Comparison of ENCODE assay signal across 7 mouse cellular contexts in the genomic region with DNA sequence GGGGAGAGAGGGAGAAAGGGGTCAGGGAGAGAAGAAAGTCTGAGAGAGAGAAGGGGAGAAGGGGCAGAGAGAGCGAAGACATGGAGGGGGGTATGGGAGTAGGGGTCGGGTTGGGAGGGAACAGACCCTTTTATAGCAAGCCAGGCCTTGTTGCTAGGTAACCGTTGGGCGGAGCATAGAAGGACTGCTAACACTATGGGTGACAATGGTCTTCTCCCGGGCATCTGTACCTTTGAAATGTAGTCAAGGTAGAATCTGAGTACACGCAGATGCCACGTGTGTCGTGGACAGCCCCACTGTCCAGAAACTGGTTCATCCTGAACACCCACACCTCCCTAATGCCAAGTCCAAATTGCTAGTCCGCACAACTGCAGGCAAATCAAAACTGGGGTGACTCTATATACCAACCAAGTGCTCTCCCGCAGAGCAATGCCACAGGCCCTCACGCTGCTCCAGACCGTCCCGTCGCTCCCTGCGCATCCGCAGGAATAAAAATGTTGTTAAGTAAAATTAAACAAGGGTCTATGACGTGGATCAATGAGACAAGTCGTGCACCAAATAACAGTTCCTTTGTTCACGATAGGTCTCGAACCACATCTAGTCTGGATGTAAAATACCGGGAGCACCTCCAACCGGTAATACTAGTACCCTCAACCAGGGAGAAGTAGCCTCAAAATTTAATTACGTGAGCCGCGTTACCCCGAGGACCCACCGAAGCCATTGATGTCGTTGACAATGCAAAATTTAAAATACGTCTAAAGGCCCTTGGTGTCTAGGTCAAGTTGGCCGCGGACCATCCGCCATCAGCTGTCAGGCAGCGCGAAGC. TPM values are rescaled to one million over a fixed set of nuclear protein-coding genes. Genes with fewer than 3 reads are reported as not detected.
DNase-seq lines count a peak whose midpoint lies in the region; ATAC-seq and TF ChIP-seq lines count a peak whose summit lies in the region.

No protein-coding gene starts in this region.

- WGBS in heart, embryonic 14.5 days = 7% methylated on average over 34 of the region's 34 CpGs
- 9% methylated on average over 34 of the region's 34 CpGs for WGBS in liver, embryonic 11.5 days

- H3K4me2 ChIP-seq in heart, embryonic 14.5 days (ENCODE audit: low read length) = peak overlapping the region; percentile 96
- peak overlapping the region; percentile 97 for H3K4me2 ChIP-seq in liver, embryonic 11.5 days

- no peak for TF ChIP-seq POLR2A in testis, adult 2 months (IDR thresholded peaks at IDR 0.05; ENCODE audit: control insufficient read depth, low read depth, low read length)

- H3K9me3 ChIP-seq in heart, embryonic 14.5 days (ENCODE audit: control insufficient read depth, low read length) = no peaks in the 10 kb centered on the region
- no peaks in the 10 kb centered on the region for H3K9me3 ChIP-seq in liver, embryonic 11.5 days (ENCODE audit: control insufficient read depth, low read length)

- H3K36me3 ChIP-seq in testis, adult 2 months (ENCODE audit: control insufficient read depth, insufficient read depth, low read length) = no peaks in the 10 kb centered on the region
- peaks cover 23% of the 10 kb centered on the region for H3K36me3 ChIP-seq in heart, embryonic 14.5 days (ENCODE audit: control insufficient read depth, insufficient read depth, low read length)
- peaks cover 3% of the 10 kb centered on the region; the same call in 1 of the 2 replicates for H3K36me3 ChIP-seq in liver, embryonic 11.5 days (ENCODE audit: control insufficient read depth, insufficient read depth, low read length)

- H3K4me3 ChIP-seq in testis, adult 2 months (ENCODE audit: control insufficient read depth, low read depth, low read length) = peak overlapping the region; percentile 99
- H3K4me3 ChIP-seq in heart, embryonic 14.5 days (ENCODE audit: control insufficient read depth in 1 of 2, insufficient read depth in 1 of 2, low read depth in 1 of 2, low read length in 2 of 2) = peak overlapping the region; percentile 79 to 90
- H3K4me3 ChIP-seq in liver, embryonic 11.5 days (ENCODE audit: low read depth, low read length) = peak overlapping the region; percentile 85

- H3K9ac ChIP-seq in heart, embryonic 14.5 days (ENCODE audit: low read length) = peak overlapping the region; percentile 81
- peak overlapping the region; percentile 90 for H3K9ac ChIP-seq in liver, embryonic 11.5 days (ENCODE audit: low read depth, low read length)

- ATAC-seq in heart, embryonic 14.5 days (ENCODE audit: insufficient number of reproducible peaks, insufficient read depth, low FRiP score, low read depth) = peak; percentile 20; the same call in 1 of the 2 replicates
- peak; percentile 45 for ATAC-seq in liver, embryonic 11.5 days (replicated peaks; ENCODE audit: low FRiP score)

- H3K27me3 ChIP-seq in testis, adult 2 months (ENCODE audit: control insufficient read depth, insufficient read depth, low read length) = no peaks in the 10 kb centered on the region
- no peaks in the 10 kb centered on the region for H3K27me3 ChIP-seq in heart, embryonic 14.5 days (ENCODE audit: control insufficient read depth, insufficient read depth, low read length)
- no peaks in the 10 kb centered on the region for H3K27me3 ChIP-seq in liver, embryonic 11.5 days (replicated peaks; ENCODE audit: control insufficient read depth, insufficient read depth, low read length)

- no peak for TF ChIP-seq CTCF in testis, adult 2 months (IDR thresholded peaks at IDR 0.05; ENCODE audit: control insufficient read depth, insufficient read depth, insufficient replicate concordance, low read depth, low read length)

- peak overlapping the region; percentile 97 for H3K27ac ChIP-seq in testis, adult 2 months (ENCODE audit: control insufficient read depth, insufficient read depth, low read depth, low read length)
- H3K27ac ChIP-seq in heart, embryonic 14.5 days (replicated peaks in 1 of 2; ENCODE audit: control insufficient read depth in 1 of 2, insufficient read depth in 1 of 2, low read depth in 2 of 2, low read length in 2 of 2) = peak overlapping the region; percentile 95; a peak in 3 of 4 replicates
- H3K27ac ChIP-seq in liver, embryonic 11.5 days (ENCODE audit: low read depth, low read length) = peak overlapping the region; percentile 95

- DNase-seq in testis, postnatal 14 days (ENCODE audit: low spot score) = no peak
- peak; percentile 24 for DNase-seq in c-Kit-negative CD71-positive TER-119-positive erythroid progenitor cells, embryonic 14.5 days (ENCODE audit: low read depth, low spot score)
- DNase-seq in liver, embryonic 11.5 days (ENCODE audit: low spot score) = no peak
- peak; percentile 19 for DNase-seq in neural tube, embryonic 10.5 days (ENCODE audit: extremely low spot score, low spot score)
- DNase-seq in urinary bladder, adult 2 months (ENCODE audit: low spot score) = no peak

- H3K4me1 ChIP-seq in testis, adult 2 months (ENCODE audit: control insufficient read depth, insufficient read depth, low read length) = peaks cover 11% of the 10 kb centered on the region
- H3K4me1 ChIP-seq in heart, embryonic 14.5 days (ENCODE audit: control insufficient read depth in 2 of 2, insufficient read depth in 2 of 2, low read length in 2 of 2) = peaks cover 9 to 15% of the 10 kb centered on the region in 2 experiments
- H3K4me1 ChIP-seq in liver, embryonic 11.5 days (replicated peaks; ENCODE audit: control insufficient read depth, insufficient read depth, low read length) = peaks cover 19% of the 10 kb centered on the region

RNA-seq across cellular contexts. Expression of a gene that starts 0.6 kb away (rescaled TPM):
- 29.5 and 30.4 TPM in 2 replicates for polyA plus RNA-seq in testis, adult 2 months (2012; rRNA removed)
- 27.0 and 29.9 TPM in 2 replicates for polyA plus RNA-seq in heart, embryonic 14.5 days (2014; fragmentation: Nextera tagmentation; extraction: Ambion mirVana)
- polyA plus RNA-seq in liver, embryonic 11.5 days (2014; fragmentation: Nextera tagmentation; extraction: Ambion mirVana) = 42.2 and 43.0 TPM in 2 replicates
- 22.3 and 23.5 TPM in 2 replicates for polyA plus RNA-seq in urinary bladder, adult 2 months (2012; rRNA removed)

RNA-seq across cellular contexts. Expression of a gene that starts 38.1 kb away (rescaled TPM):
- polyA plus RNA-seq in testis, adult 2 months (2012; rRNA removed) = 51.9 and 52.5 TPM in 2 replicates
- 1.0 and 1.1 TPM in 2 replicates for polyA plus RNA-seq in heart, embryonic 14.5 days (2014; fragmentation: Nextera tagmentation; extraction: Ambion mirVana)
- polyA plus RNA-seq in liver, embryonic 11.5 days (2014; fragmentation: Nextera tagmentation; extraction: Ambion mirVana) = 1.5 and 1.6 TPM in 2 replicates
- 1.0 and 1.1 TPM in 2 replicates for polyA plus RNA-seq in urinary bladder, adult 2 months (2012; rRNA removed)

RNA-seq across cellular contexts. Expression of a gene that starts 41.5 kb away (rescaled TPM):
- 54.7 and 55.3 TPM in 2 replicates for polyA plus RNA-seq in testis, adult 2 months (2012; rRNA removed)
- polyA plus RNA-seq in heart, embryonic 14.5 days (2014; fragmentation: Nextera tagmentation; extraction: Ambion mirVana) = 13.6 and 13.9 TPM in 2 replicates
- polyA plus RNA-seq in liver, embryonic 11.5 days (2014; fragmentation: Nextera tagmentation; extraction: Ambion mirVana) = 13.7 and 15.5 TPM in 2 replicates
- polyA plus RNA-seq in urinary bladder, adult 2 months (2012; rRNA removed) = 19.0 and 20.0 TPM in 2 replicates

RNA-seq across cellular contexts. Expression of a gene that starts 53.8 kb away (rescaled TPM):
- 3.5 and 3.7 TPM in 2 replicates for polyA plus RNA-seq in testis, adult 2 months (2012; rRNA removed)
- 31.7 and 32.4 TPM in 2 replicates for polyA plus RNA-seq in heart, embryonic 14.5 days (2014; fragmentation: Nextera tagmentation; extraction: Ambion mirVana)
- 27.0 and 32.7 TPM in 2 replicates for polyA plus RNA-seq in liver, embryonic 11.5 days (2014; fragmentation: Nextera tagmentation; extraction: Ambion mirVana)
- 28.7 and 32.1 TPM in 2 replicates for polyA plus RNA-seq in urinary bladder, adult 2 months (2012; rRNA removed)

Comparison
In these comparisons a context has a peak if more than half of its experiments do, and no peak if none do; other contexts are left out.
1. DNase-seq: peak in c-Kit-negative CD71-positive TER-119-positive erythroid progenitor cells, embryonic 14.5 days (single experiment) and neural tube, embryonic 10.5 days (single experiment); none in testis, postnatal 14 days (single experiment), liver, embryonic 11.5 days (single experiment) and urinary bladder, adult 2 months (single experiment).
2. RNA of a gene that starts 38.1 kb away (polyA plus RNA-seq): 51.9 to 52.5 TPM in testis, adult 2 months; 1.5 to 1.6 TPM in liver, embryonic 11.5 days, 1.0 to 1.1 TPM in urinary bladder, adult 2 months and 1.0 to 1.1 TPM in heart, embryonic 14.5 days; every median in the first group is over 10 times any median in the second.
3. Peak in every context shown above with its lines, with median percentiles within 50 percentile points of each other: H3K27ac ChIP-seq and H3K4me3 ChIP-seq.